Mouse (Mus musculus): Measurements from ENCODE around the gene Dcp1a.

DNA sequence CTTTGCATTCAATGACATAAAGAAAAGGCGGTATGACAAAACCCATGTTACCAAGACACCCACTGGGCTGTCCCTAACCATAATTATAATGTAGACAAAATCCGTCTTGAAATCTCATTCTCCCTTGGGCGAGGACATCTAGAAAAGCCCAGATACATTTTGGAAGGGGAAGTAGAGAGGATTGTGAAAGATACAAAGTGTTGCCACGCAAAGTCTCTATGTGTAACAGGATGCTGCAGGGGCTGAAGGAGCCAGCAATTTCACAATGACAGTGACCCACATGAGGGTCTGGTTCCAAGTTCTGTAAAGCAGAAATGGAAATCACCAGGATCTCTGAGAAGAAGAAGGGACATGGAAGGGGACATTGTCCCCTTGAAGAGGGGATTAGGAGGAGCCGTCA is 44.0 kb upstream of the Dcp1a start:
- no peak for TF ChIP-seq CTCF (IDR thresholded peaks at IDR 0.05; ENCODE audit: low read depth, low read length)
- no peak for TF ChIP-seq POLR2A (IDR thresholded peaks at IDR 0.05; ENCODE audit: borderline replicate concordance, low read depth, low read length)

Data from bone marrow macrophage, adult 2 months (primary cell).